Mouse (Mus musculus): ENCODE measurements around the gene Ksr1. TPM values are rescaled to one million over a fixed set of nuclear protein-coding genes. Genes with fewer than 3 reads are reported as not detected.
A peak's percentile ranks its signal among the peaks of the same experiment; 100 is the strongest.

The Ksr1 gene
- polyA plus RNA-seq, 2 experiments from 2014 or later = 2.9 to 3.8 TPM

GRCm38 (mm10) chr11:79064311-79064710 lies 81.9 kb downstream of the Ksr1 start:
- ATAC-seq = no peak

- ATAC-seq = no peak
Measured at GRCm38 (mm10) chr11:79063616-79064015, 82.6 kb downstream of the Ksr1 start.

- no peak for ATAC-seq
Measured at GRCm38 (mm10) chr11:79062897-79063296, 83.3 kb downstream of the Ksr1 start.

- ATAC-seq = no peak
Measured at GRCm38 (mm10) chr11:79061839-79062238, 84.4 kb downstream of the Ksr1 start.

GRCm38 (mm10) chr11:79059850-79060249 lies 86.4 kb downstream of the Ksr1 start:
- ATAC-seq = peak; percentile 59

DNA sequence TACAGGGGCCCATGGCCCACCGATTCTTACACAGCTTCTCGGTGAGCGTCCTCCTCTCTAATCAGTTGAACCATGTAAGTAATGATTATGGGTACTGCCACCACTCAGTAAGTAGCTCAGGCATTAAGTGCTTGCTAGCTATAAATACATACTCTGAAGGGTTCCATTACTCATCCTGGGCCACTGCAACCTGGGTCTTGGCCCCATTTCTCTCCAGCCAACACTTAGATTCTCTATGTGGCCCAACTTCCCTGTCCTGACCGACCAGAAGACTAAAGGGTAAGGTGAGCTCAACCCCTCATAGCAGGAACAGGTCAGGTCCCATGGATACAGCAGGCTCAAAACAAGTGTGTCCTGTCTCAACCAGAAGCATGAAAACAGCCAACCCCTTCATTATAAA lies 87.1 kb downstream of the Ksr1 start:
- no peak for ATAC-seq

- ATAC-seq = no peak
Measured at GRCm38 (mm10) chr11:79058610-79059009, 87.6 kb downstream of the Ksr1 start.

DNA sequence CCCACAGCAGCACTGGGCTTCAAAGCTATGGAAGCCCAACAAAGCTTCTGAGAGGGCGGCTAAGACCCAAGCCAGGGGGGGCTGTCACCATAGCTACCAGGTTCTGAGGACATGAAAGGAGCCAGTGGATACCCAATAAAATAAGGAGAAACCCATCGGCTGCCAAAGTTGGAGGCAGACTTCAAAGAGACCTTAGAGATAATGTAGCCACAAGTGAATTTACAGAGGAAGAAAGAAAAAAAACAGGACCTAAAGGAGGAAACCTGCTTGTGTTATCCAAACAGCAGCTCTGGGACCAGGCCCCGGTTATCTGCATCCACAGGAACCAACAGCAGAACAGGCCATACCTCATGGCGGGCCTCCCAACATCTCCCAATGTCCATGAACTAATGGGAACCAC lies 88.4 kb downstream of the Ksr1 start:
- no peak for ATAC-seq

DNA sequence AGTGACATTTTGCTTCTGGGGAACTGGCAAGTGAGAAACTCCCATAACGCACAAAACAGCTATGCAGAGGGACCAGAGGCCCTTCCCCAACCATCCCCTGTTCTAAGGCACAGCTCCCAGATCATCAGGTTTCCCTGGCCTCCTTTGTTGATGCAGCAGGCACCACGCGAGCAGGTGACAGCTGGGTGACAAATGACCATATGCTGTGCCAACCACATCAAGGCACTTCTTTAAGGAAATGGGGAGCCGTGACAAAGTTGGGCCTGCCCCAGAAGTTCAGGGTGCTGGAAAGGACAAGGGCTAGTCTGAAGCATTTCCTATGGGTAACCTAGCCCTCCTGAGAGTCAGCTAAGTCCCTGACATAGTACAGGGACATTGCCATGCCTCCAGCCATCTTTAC lies 89.3 kb downstream of the Ksr1 start:
- ATAC-seq = no peak

- no peak for ATAC-seq
Measured at GRCm38 (mm10) chr11:79056027-79056426, 90.2 kb downstream of the Ksr1 start.

GRCm38 (mm10) chr11:79055161-79055560 lies 91.0 kb downstream of the Ksr1 start:
- ATAC-seq = no peak

GRCm38 (mm10) chr11:79054161-79055152 lies 91.8 kb downstream of the Ksr1 start:
- ATAC-seq = no peak

- no peak for ATAC-seq
Measured at GRCm38 (mm10) chr11:79053437-79053836, 92.8 kb downstream of the Ksr1 start.

GRCm38 (mm10) chr11:79052769-79053168 lies 93.4 kb downstream of the Ksr1 start:
- ATAC-seq = no peak

GRCm38 (mm10) chr11:79051522-79051921 lies 94.7 kb downstream of the Ksr1 start:
- ATAC-seq = no peak

GRCm38 (mm10) chr11:79050781-79051507 lies 95.3 kb downstream of the Ksr1 start:
- ATAC-seq = no peak

DNA sequence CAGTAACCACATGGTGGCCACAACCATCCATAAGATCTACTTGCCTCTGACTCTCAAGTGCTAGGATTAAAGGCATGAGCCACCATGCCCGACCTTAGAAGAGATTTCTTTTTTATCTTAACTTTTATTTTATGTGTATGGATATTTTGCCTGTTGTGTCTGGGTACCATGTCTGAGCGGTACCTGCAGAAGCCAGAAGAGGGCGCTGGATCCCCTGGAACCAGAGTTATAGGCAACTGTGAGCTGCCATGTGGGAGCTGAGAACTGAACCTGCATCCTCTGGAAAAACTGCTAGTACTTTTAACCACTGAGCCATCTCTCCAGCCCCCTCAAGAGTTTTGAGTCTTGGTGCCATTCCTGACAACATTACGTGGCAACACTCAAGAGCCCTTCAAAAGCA lies 97.3 kb downstream of the Ksr1 start:
- no peak for ATAC-seq

DNA sequence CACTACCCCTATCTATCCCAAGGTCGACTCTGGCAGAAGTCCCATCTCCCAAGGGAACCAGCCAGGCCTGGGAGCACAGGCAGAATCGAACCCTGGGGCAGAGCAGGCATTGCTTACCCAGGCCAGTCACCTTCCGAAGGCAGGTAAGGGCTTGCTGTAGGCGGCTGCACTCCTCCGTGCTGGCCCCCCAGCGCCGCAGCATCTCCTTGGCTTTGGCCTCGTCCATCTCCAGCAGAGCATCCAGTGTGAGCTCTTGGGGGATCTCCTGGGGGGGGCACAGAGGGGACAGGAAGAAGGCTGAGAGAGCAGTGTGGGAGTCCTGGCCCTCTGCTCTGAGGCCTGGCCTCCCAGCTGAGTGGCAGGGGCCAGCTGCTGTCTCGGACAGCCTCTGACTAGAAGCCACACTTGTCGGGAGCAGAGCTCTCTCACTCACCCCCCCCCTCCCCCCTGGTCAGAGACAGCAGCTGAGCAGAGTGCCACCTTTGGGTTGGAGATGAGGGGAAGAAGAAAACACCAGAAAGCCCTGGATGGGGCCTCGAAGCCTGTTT lies 99.0 kb downstream of the Ksr1 start:
- ATAC-seq = no peak

GRCm38 (mm10) chr11:79046561-79047155 lies 99.5 kb downstream of the Ksr1 start:
- no peak for ATAC-seq

DNA sequence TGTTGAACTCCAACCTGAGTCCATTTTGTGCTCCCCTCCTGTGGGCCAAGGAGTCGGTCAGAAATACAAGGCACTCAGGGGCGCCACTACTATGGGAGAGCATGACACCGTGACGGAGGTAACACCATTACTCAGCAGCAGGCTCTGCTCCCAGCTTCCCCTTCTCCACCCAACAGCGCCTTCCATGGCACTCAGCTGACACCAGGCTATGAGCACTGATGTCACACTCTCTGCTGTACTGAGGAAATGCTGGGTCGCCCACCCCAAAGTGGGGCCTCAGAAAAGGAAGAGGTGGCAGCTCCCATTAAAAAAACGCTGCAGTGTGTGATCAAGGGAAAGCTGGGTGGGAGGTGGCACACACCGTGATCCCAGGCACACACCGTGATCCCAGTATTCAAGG lies 101.0 kb downstream of the Ksr1 start:
- no peak for ATAC-seq

DNA sequence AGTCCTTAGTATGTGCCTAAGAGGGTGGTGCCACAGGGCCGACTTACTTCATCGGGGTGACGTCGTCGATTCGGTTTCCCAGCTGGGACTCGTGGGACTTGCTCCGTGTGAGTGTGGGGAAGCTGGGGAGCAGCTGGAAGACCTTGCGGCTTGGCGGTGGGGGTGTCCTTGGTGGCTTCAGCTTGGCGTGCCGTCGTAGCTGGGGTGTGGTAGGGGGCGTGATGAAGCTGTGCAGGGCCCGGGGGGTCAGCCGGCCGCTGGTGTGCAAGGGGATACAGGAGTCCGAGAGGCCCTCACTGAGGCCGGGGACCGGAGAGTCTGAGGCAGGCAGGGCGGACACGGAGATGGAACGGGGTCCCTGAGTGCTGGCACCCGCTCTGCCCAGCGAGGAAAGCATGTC lies 101.4 kb downstream of the Ksr1 start:
- no peak for ATAC-seq

- ATAC-seq = no peak
Measured at GRCm38 (mm10) chr11:79041908-79042430, 104.2 kb downstream of the Ksr1 start.

DNA sequence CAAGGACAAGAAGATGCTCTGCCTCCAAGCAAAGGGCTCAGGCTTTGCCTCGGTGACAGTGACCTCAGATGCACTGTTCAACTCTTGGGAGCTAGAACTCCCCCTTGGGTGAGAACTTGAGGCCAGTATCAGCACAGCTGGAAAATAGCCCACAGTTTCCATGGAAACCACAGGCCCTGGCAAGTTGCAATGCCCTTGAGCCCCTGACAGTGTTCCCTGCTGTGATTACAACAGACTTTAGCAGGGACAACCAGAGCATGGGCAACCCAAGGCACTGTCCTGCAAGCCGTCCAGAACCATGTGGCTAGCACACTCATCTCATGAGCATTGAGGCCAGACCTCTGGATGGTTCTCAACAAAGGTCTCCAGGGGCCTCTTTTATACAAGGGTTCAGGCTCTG lies 106.7 kb downstream of the Ksr1 start:
- ATAC-seq = no peak
